Mouse (Mus musculus): ENCODE measurements around the gene Nek7. TPM values are rescaled to one million over a fixed set of nuclear protein-coding genes. Genes with fewer than 3 reads are reported as not detected.
A peak's percentile ranks its signal among the peaks of the same experiment; 100 is the strongest.

Gene Nek7
- total RNA-seq, 2 experiments from 2014 or later: 76.8 to 80.9 TPM

DNA sequence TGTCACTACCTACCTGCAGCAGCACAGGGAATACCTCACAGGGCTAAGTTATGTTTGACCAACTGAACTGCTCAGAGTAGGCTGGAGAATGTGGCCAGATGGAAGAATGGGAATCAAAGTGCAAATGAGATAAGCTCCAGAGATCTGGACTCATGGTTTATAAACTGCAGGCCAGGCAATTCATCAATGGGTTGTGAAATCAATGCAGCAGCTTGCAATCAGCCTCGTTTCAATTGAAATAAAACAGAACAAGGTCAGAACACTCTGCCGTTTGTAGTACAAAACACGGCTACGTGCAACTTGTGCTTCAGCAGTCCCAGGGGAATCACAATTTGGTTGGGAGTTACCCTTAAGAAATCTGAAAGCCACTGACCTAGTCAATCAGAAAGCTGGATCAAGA, 109.4 kb downstream of the Nek7 start:
- DNase-seq: peak; percentile 44 to 51

DNA sequence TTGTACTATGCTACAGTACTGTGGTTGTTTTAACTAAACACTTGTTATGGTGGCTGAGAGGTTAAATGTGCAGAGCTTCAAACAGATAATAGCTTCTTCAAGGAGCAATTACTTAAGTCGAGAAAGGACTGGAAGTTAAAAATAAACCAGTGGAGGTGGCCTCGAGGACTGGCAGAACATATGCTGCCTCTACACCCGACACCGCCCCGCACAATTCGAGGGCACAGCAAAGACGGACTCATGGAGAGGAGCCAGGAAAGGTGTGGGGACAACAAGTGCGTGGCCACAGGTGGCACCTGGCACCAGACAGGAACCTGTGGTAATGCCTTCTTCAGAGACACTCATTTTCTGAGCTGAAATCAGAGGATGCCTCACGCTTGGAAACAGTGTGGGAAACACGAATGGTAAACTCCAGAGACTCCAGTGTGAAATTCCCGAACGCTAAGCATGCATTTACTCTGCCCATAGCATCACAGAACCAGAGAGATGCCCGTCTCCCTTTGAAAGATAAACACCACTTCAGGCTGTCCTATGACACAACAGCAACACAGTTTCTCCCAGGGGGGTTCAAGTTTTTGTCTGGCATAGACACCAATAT, 112.4 kb downstream of the Nek7 start:
- no peak for DNase-seq

DNA sequence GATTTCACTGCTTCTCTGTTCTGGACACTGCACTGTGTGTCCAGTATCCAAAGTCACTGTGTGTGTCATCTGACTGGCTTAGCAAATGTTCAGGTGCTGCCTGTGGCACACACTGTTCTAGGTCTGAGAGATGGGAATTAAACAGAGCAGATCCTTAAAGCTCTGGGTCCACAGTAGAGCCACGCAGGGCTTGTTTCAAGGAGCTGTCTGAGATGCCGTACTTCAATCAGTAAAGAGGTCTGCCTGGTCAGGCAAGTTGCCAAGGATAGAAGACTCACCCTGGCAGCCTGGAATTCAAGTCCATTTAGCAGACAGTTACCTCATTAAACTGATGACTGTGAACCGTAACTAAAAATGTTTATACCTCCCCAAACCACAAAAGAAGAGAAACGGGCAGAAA, 112.9 kb downstream of the Nek7 start:
- peak; percentile 36 to 53 for DNase-seq

DNA sequence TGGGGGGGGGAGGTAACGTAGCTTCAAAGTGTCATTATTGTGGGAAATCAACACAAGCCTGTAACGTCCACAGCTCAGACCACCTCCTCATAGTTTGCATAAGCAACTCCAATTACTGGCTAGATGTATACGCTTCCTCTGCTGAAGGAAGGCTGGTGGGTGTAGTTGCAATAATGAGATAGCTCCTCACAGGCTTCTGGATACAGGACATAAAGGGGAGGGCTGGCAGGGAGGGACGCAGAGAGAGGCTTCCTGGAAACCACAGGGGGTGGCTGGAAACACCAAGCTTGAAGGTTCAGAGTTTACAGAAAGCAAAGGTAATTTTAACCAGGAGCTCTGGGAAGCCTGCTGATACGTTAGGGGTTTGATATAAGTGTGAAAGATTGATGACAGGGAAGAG, 115.7 kb downstream of the Nek7 start:
- no peak for DNase-seq

DNA sequence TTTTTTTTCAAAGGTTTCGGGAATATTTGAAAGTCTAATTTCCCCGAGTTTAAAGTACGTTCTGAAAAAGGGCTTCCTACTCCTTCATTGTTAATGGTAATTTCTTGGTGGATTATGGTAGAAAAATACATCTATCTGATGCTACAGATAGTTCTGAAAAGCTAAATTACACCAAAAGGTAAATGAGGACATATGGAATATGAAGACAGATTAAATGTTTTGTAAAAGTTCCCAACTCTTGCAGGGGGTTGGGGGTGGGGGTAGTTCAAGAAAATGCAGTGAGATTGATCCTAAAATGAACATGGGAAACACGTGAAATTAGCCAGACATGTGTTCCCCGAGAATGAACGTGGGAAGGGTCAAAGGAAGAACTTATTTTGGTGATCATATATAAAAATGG, 119.2 kb downstream of the Nek7 start:
- DNase-seq: no peak

DNA sequence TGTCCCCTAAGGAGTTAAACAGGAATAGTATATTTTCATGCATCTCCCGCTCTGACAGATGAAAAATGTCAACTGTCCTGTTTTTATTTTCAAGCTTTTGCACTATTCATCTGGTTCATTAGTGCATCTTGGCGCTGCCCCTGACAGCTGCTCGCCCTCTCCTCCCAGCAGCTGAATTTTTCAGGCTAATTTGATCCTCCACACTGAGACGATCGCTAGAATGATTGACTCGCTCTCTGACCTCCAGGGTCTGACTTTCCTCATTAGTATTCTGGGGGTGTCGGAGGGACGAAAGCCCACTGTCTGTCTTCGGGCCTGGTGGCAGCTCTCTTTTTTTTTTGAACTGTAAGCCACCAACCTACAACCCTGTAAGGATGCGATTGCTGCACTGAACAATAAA, 119.8 kb downstream of the Nek7 start:
- no peak for DNase-seq

DNA sequence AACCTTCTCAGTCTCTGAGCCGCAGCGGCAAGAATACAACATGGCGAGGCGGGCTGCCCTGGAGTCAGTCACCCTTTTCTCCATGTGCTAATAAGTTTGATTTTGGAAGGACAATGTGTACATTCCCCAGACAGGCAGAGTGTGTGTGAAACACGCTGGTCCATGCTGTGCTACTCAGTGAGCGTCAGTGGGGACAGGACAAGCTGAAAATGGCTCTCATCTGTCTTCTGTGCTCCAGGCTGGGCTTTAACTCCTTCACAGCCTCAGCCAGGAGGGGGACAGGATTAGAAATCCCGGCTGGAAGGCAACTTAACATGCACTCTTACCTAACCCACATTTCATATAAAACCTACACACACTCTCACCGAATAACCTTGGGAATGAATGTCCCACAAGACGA, 120.5 kb downstream of the Nek7 start:
- DNase-seq: no peak

DNA sequence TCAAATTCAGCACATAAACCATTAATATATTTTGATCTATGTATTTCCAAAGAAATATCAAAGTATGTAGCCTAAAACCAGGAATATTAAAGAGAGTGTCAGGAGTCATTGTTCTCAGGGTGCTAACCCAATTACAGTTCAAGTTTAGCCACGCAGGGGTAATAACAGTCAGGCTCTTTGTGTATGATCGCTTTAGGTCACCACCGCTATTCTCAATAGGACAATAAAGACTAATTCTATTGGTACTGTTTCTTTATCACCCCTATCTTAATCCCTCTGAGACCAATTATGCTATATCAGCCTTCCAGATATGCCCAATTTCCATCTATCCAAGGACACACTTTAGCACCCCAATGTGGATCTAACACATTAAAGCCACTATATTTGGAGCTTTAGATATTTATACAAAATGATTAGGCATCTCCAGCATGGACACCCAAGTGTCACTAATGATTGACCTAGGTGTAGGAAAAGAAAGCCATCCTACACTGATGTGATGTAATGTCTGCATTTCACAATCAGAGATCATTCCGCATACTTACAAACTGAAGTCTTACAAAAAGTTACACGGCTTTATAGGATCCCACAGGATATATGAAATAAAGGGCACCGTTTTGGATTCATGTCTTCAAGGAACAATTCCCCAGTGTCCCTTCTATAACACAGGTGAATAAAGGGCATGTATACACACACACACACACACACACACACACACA, 128.4 kb downstream of the Nek7 start:
- no peak for DNase-seq

DNA sequence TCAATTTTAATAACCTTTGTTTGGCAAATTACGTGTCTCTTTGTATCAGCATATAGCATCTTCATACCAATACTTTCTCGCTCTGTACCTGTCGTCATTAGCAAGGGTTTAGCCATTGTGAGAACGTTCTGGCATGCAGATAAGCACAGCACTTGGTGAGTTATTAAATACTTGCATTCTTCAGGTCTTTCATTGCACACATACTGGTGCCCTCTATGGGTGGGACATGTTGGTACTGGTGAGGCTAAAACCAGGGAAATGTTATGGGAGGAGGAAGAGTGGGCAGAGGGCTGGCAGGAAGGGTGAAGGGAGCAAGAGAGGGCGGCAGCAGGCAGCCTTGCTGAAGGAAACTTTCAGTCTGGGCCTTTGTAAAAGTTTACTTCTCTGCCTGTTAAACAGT, 132.4 kb downstream of the Nek7 start:
- DNase-seq: no peak

DNA sequence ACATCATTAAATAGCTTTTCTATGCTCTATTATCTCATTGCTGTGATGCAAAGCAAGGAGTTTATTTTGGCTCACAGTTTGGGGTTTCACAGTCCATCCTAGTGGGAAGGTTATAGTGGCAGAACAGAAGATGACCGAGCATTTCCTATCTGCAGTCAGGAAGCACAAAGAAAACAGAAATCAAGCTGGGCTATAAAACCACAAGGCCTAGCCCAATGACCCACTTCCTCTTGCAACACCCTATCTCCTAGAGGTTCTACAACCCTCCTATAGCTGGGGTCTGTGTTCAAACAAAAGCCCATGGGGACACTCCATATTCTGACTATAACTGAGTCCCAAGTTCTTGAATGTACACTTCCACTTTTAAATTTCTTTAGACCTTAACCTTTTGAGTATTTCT, 139.2 kb downstream of the Nek7 start:
- DNase-seq: no peak

DNA sequence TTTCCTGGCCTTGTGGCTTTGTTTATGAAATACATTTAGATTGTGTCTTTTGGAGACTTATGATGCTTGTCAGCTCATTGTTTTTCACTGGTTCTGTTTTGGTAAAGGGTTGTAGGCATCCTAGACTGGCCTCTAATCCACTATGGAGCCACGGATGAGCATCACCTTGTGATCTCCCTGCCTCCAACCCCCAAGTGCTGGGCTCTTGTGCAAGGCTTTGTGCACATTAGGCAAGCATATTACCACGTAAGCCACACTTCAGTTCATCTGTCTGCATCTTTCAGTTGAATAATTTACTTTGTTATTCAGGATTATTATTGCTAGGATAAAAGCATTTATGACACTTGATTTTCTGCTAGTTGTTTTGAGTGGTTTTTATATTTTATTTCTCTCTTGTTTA, 154.6 kb downstream of the Nek7 start:
- DNase-seq: no peak

DNA sequence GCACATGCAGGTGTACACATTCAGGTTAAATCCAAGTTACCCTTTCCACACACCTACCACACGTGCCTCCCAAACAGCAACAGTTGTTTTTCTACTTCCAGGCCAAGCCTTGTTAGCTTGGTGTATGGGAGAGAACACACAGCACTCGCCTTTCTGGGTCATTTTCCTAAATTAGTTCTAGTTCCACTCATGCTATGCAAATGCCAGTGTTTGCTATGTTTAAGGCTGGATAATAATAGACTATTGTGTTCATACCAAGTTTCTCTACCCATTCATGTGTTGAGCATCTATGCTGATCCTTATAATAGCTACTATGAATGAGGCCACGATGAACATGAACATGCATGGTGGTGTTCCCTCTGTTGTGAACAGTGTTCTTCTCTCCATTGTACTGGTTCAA, 158.5 kb downstream of the Nek7 start:
- DNase-seq: no peak

DNA sequence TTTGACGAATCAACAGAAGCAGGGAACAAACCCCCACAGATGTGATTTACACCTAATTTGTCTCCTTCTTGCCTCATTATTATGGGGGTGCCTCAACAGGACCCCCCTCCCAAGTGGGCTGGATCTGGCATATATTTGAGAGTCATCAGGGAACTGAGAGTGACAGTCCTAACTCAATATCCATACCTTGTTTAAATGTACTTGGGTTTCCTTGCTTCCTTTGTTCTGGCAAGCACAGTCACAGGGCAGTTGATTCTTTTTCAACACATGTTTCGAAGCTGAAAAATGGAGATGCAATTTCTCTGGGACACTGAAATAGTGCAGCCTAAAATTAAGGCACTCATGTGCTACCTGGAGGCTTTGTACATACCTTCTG, 170.5 kb downstream of the Nek7 start:
- no peak for DNase-seq

DNA sequence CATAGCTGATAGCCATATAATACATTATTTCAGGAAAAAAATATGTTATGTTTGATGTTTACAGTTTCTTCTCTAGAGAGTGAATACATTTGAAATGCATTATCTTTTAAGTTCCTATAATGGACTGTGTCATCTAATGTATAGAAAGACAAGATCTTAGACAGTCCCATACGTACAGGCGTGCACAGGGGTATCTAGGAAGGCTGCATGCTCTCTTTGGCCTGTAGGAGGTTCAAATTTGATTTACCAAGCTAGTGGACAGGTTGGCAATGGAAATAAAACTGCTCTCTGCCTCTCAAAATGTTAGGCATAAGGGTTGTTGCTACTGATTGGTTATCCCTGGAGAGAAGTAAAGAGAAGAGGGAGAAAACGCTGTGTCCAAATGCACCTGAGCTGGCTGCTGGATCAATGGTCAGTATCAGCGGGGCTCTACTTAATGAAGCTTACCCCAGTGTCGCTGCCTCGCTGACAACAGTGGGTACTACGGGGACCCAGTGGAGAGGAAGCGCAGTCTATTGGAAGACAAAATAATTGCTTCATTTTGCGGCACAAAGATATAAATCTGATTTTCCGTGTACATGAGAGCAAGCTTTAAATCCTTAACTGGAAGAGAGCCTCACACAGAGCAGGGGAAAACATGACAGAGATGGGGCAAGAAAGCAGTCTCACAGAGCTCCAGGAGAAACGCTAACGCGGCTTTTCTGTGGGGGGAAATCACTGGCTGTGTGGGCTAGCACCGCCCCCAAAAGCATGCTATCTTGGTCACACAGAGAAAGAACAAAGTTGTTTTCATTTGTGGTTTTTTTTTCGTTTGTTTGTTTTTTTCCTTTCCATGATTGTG, 171.1 kb downstream of the Nek7 start:
- DNase-seq: no peak

DNA sequence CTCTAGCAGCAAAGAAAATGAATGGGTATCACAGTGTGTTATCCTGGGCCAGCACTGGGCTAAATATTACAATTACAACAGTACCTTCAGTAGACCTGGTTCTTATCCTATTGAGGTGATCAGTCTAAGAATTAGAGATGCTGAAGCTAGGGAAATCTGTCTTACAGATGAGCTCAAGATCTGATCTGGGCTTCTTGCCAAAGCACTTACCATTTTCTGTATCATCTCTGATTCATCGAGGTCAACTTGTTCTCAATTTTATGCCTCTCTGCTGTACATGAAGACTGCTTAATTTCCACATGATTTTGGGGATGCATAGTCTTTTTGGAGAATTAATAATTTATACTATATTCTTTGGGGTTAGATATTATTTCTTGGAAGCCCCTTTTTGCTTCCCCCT, 173.1 kb downstream of the Nek7 start:
- DNase-seq: no peak

Other genes with a start within 250 kb of the Nek7 start
- gene Lhx9, start 228.4 kb upstream of the Nek7 start, total RNA-seq (2021): not detected
- 1 to 10 TPM; 9.5 to 9.8 TPM for gene 2310009B15Rik, start 236.7 kb upstream of the Nek7 start, total RNA-seq (2021)

Data from heart, adult 18-20 months (tissue).